Mouse (Mus musculus) liver, adult 2 months (tissue): ENCODE measurements around the gene Psma7.

Experiments used
- CTCF ChIP-seq: fragments of 200-500 bp; IDR thresholded peaks from 2 replicates; pipeline ENCODE4 v1.5.1; 2011; ENCODE audit warnings: low read depth, low read length, control low read depth
- POLR2A ChIP-seq: fragments of 200-500 bp; IDR thresholded peaks from 2 replicates; pipeline ENCODE4 v1.6.1; 2011; ENCODE audit warnings: low read length, control low read depth; ENCODE audit not compliant: insufficient read depth; ENCODE audit errors: extremely low read depth

GRCm38 (mm10) chr2:180069770-180070480 is 27.7 kb upstream of the Psma7 start:
- TF ChIP-seq POLR2A (no peak), CTCF (no peak)
